Mouse (Mus musculus) ES-E14 (cell line): Measurements from ENCODE around the gene Tomm34.

Source experiments
- CHD2 ChIP-seq: IDR thresholded peaks from 2 replicates; pipeline ENCODE4 v1.6.1; 2014; ENCODE audit warnings: mild to moderate bottlenecking, low read depth, low read length, inconsistent platforms
- MAFK ChIP-seq: IDR thresholded peaks from 2 replicates; pipeline ENCODE4 v1.6.1; 2014; ENCODE audit warnings: mild to moderate bottlenecking, low read depth, low read length, inconsistent platforms; ENCODE audit not compliant: insufficient read depth
- ZC3H11A ChIP-seq: IDR thresholded peaks from 2 replicates; pipeline ENCODE4 v1.6.1; 2012; ENCODE audit warnings: low read depth, mild to moderate bottlenecking, inconsistent platforms, low read length, borderline replicate concordance
- ZNF384 ChIP-seq: IDR thresholded peaks from 2 replicates; pipeline ENCODE4 v1.6.1; 2012; ENCODE audit warnings: low read depth, low read length, inconsistent platforms

- TF ChIP-seq ZNF384 (no peak), CHD2 (no peak), MAFK (no peak), ZC3H11A (no peak)
These were observed 6.9 kb upstream of the Tomm34 start for GRCm38 (mm10) chr2:164077875-164078274.
